In genomic region chr6:120674121-120674520, GRCm38 (mm10) we compare ENCODE assay signal across 8 mouse cellular contexts. TPM values are rescaled to one million over a fixed set of nuclear protein-coding genes. Genes with fewer than 3 reads are reported as not detected.
DNase-seq lines count a peak whose midpoint lies in the region; ATAC-seq and TF ChIP-seq lines count a peak whose summit lies in the region.

No protein-coding gene starts in this region.

- no peak overlapping the region for H3K4me2 ChIP-seq in liver, embryonic 12.5 days

- no peak overlapping the region for H3K4me3 ChIP-seq in layer of hippocampus, adult 2 months
- H3K4me3 ChIP-seq in liver, embryonic 12.5 days, result no peak overlapping the region

- H3K27ac ChIP-seq in layer of hippocampus, adult 2 months, result no peak overlapping the region
- peak overlapping the region; percentile 56; the same call in 1 of the 2 replicates for H3K27ac ChIP-seq in liver, embryonic 12.5 days

- H3K27me3 ChIP-seq in liver, embryonic 12.5 days (replicated peaks), result no peaks in the 10 kb centered on the region

- H3K9me3 ChIP-seq in liver, embryonic 12.5 days (replicated peaks), result no peaks in the 10 kb centered on the region

- TF ChIP-seq CTCF in layer of hippocampus, adult 2 months (conservative IDR thresholded peaks at IDR 0.05), result peak; percentile 67

- 46% methylated on average over 5 of the region's 5 CpGs for WGBS in liver, embryonic 12.5 days (ENCODE audit: insufficient replicate concordance)

- H3K4me1 ChIP-seq in liver, embryonic 12.5 days, result peaks cover 50% of the 10 kb centered on the region

- no peak overlapping the region for H3K9ac ChIP-seq in liver, embryonic 12.5 days

- H3K36me3 ChIP-seq in liver, embryonic 12.5 days, result no peaks in the 10 kb centered on the region

- ATAC-seq in liver, embryonic 12.5 days, result 0 out of 2 replicates have a peak, but pooled peaks have one; percentile 40

- no peak for DNase-seq in layer of hippocampus, adult 2 months (ENCODE audit: low spot score in 2 of 2)
- no peak for DNase-seq in layer of hippocampus, postnatal 36 days
- DNase-seq in adrenal gland, postnatal 14 days, result peak; percentile 74
- DNase-seq in spleen, postnatal 4 days (ENCODE audit: low spot score in 2 of 2), result peak; percentile 43 to 70
- DNase-seq in right cerebral cortex, postnatal 14 days, result no peak
- no peak for DNase-seq in layer of hippocampus, adult 11-12 months (ENCODE audit: low spot score)
- no peak for DNase-seq in yolk sac, embryonic 10.5 days (ENCODE audit: low spot score)

RNA-seq across cellular contexts. Expression of gene Cecr2, which starts 8.0 kb away (rescaled TPM):
- total RNA-seq in layer of hippocampus, adult 2 months (2021), result 10 to 100 TPM; 10.0 to 11.8 TPM
- total RNA-seq in layer of hippocampus, postnatal 36 days (2021), result 10 to 100 TPM; 14.2 to 14.8 TPM
- 16.3 and 20.4 TPM in 2 replicates for total RNA-seq in adrenal gland, postnatal 14 days (2021)
- 8.8 and 10.4 TPM in 2 replicates for polyA plus RNA-seq in liver, embryonic 12.5 days (2016; fragmentation: Nextera tagmentation; extraction: Ambion mirVana)

Comparison
In these comparisons a context has a peak if more than half of its experiments do, and no peak if none do; other contexts are left out.
1. DNase-seq: peak in adrenal gland, postnatal 14 days (single experiment) and spleen, postnatal 4 days (2 of 2); none in layer of hippocampus, adult 2 months (0 of 2), layer of hippocampus, postnatal 36 days (0 of 2), right cerebral cortex, postnatal 14 days (single experiment), layer of hippocampus, adult 11-12 months (single experiment) and yolk sac, embryonic 10.5 days (single experiment).